Comparison of ENCODE assay signal across 8 mouse cellular contexts in genomic region chr2:105311414-105311813, GRCm38 (mm10).
DNase-seq lines count a peak whose midpoint lies in the region; ATAC-seq lines count a peak whose summit lies in the region.

No protein-coding gene starts in this region.

- ATAC-seq in megakaryocyte-erythroid progenitor cell, adult 5-6 weeks (replicated peaks; ENCODE audit: low FRiP score, low TSS enrichment, poor library complexity, severe bottlenecking): peak; percentile 26; the same call in 1 of the 2 replicates
- no peak for ATAC-seq in erythroblast, adult 5-6 weeks (replicated peaks; ENCODE audit: low FRiP score, poor library complexity, severe bottlenecking)

- DNase-seq in adrenal gland, postnatal 14 days: peak; percentile 42
- no peak for DNase-seq in adrenal gland, postnatal 4 days (ENCODE audit: low spot score in 2 of 2)
- DNase-seq in left cerebral cortex, adult 18-20 months (ENCODE audit: low spot score in 2 of 2): peak; percentile 4 to 19
- DNase-seq in left cerebral cortex, adult 8-10 months (ENCODE audit: low spot score in 2 of 2): no peak
- DNase-seq in brain, adult 2 months (ENCODE audit: low read depth, low spot score): peak; percentile 19
- no peak for DNase-seq in spleen, postnatal 14 days (ENCODE audit: low spot score in 2 of 2)

Comparison
In these comparisons a context has a peak if more than half of its experiments do, and no peak if none do; other contexts are left out.
1. DNase-seq: peak in adrenal gland, postnatal 14 days (single experiment), left cerebral cortex, adult 18-20 months (2 of 2) and brain, adult 2 months (single experiment); none in adrenal gland, postnatal 4 days (0 of 2), left cerebral cortex, adult 8-10 months (0 of 2) and spleen, postnatal 14 days (0 of 2).